Mouse (Mus musculus): ENCODE results near the gene Wdr92. TPM values are rescaled to one million over a fixed set of nuclear protein-coding genes. Genes with fewer than 3 reads are reported as not detected.
A peak's percentile ranks its signal among the peaks of the same experiment; 100 is the strongest.

Gene Wdr92
- 1 to 10 TPM; 8.0 to 8.6 TPM for total RNA-seq (2021)

- no peak for DNase-seq (ENCODE audit: low spot score in 2 of 2)
- intact Hi-C loops (cut with DNase I) = no loop called here
Measured at GRCm38 (mm10) chr11:17181807-17182206, at the start of gene Wdr92. Wdr92 (plus strand) TSS chr11:17182107.

GRCm38 (mm10) chr11:17135638-17136037, 46.3 kb upstream of the Wdr92 start:
- intact Hi-C loops (cut with DNase I) = no loop called here
- DNase-seq (ENCODE audit: low spot score in 2 of 2) = no peak

GRCm38 (mm10) chr11:17138306-17139033, 43.4 kb upstream of the Wdr92 start:
- intact Hi-C loops (cut with DNase I) = no loop called here
- peak in 1 of 2 experiments; percentile 16 for DNase-seq (ENCODE audit: low spot score in 2 of 2)

- intact Hi-C loops (cut with DNase I) = loop anchor here (1.0 to 5.0 kb wide), 3 partner anchors 52 to 108 kb away; partner anchors contain the start of genes C1d, Cnrip1 and Pno1
- peak; percentile 96 to 99 for DNase-seq (ENCODE audit: low spot score in 2 of 2)
Measured at GRCm38 (mm10) chr11:17158858-17159737, 22.8 kb upstream of the Wdr92 start, which contains the start of gene Ppp3r1. Ppp3r1 (plus strand) TSS chr11:17159263.

GRCm38 (mm10) chr11:17159738-17160241, 22.1 kb upstream of the Wdr92 start:
- peak; percentile 76 to 80 for DNase-seq (ENCODE audit: low spot score in 2 of 2)
- intact Hi-C loops (cut with DNase I) = loop anchor here (1.0 to 5.0 kb wide), 3 partner anchors 52 to 109 kb away; partner anchors contain the start of genes C1d, Cnrip1 and Pno1

- intact Hi-C loops (cut with DNase I) = no loop called here
- peak; percentile 12 to 36 for DNase-seq (ENCODE audit: low spot score in 2 of 2)
Measured at GRCm38 (mm10) chr11:17160242-17160641, 21.7 kb upstream of the Wdr92 start.

- intact Hi-C loops (cut with DNase I) = no loop called here
- no peak for DNase-seq (ENCODE audit: low spot score in 2 of 2)
Measured at GRCm38 (mm10) chr11:17163956-17164355, 18.0 kb upstream of the Wdr92 start.

- intact Hi-C loops (cut with DNase I) = no loop called here
- no peak for DNase-seq (ENCODE audit: low spot score in 2 of 2)
Measured at GRCm38 (mm10) chr11:17166627-17167026, 15.3 kb upstream of the Wdr92 start.

- no peak for DNase-seq (ENCODE audit: low spot score in 2 of 2)
- intact Hi-C loops (cut with DNase I) = no loop called here
Measured at GRCm38 (mm10) chr11:17169262-17169661, 12.6 kb upstream of the Wdr92 start.

GRCm38 (mm10) chr11:17170938-17171729, 10.8 kb upstream of the Wdr92 start:
- intact Hi-C loops (cut with DNase I) = no loop called here
- DNase-seq (ENCODE audit: low spot score in 2 of 2) = no peak

GRCm38 (mm10) chr11:17172300-17172699, 9.6 kb upstream of the Wdr92 start:
- DNase-seq (ENCODE audit: low spot score in 2 of 2) = no peak
- intact Hi-C loops (cut with DNase I) = no loop called here

GRCm38 (mm10) chr11:17176638-17177037, 5.3 kb upstream of the Wdr92 start:
- intact Hi-C loops (cut with DNase I) = no loop called here

GRCm38 (mm10) chr11:17180753-17181152, 1.2 kb upstream of the Wdr92 start:
- intact Hi-C loops (cut with DNase I) = no loop called here
- DNase-seq (ENCODE audit: low spot score in 2 of 2) = no peak

More at GRCm38 (mm10) chr11:17176638-17177037, 5.3 kb upstream of the Wdr92 start:
- DNase-seq (ENCODE audit: low spot score in 2 of 2) = no peak

GRCm38 (mm10) chr11:17183165-17183564, 1.3 kb downstream of the Wdr92 start:
- DNase-seq (ENCODE audit: low spot score in 2 of 2) = no peak
- intact Hi-C loops (cut with DNase I) = no loop called here

- DNase-seq (ENCODE audit: low spot score in 2 of 2) = no peak
- intact Hi-C loops (cut with DNase I) = no loop called here
Measured at GRCm38 (mm10) chr11:17187649-17188048, 5.7 kb downstream of the Wdr92 start.

GRCm38 (mm10) chr11:17188786-17189185, 6.9 kb downstream of the Wdr92 start:
- intact Hi-C loops (cut with DNase I) = no loop called here
- DNase-seq (ENCODE audit: low spot score in 2 of 2) = no peak

- intact Hi-C loops (cut with DNase I) = loop anchor here (2.0 kb wide), 1 partner anchor 109 kb away; no protein-coding TSS in a partner anchor
- DNase-seq (ENCODE audit: low spot score in 2 of 2) = no peak
Measured at GRCm38 (mm10) chr11:17192151-17192844, 10.4 kb downstream of the Wdr92 start.

- intact Hi-C loops (cut with DNase I) = no loop called here
- no peak for DNase-seq (ENCODE audit: low spot score in 2 of 2)
Measured at GRCm38 (mm10) chr11:17199170-17199569, 17.3 kb downstream of the Wdr92 start.
